Mouse (Mus musculus) forebrain, postnatal 0 days (tissue): ENCODE measurements around the gene Nkpd1. TPM values are rescaled to one million over a fixed set of nuclear protein-coding genes. Genes with fewer than 3 reads are reported as not detected.

Experiments used
- ATAC-seq: fragments of 200-750 bp; cut with Nextera tagmentation; 2 replicates; pipeline ENCODE4 v1.8.0; 2017; ENCODE audit warnings: mild to moderate bottlenecking, moderate library complexity
- DNase-seq: peaks from one replicate; pipeline ENCODE4 v3.0.0-alpha.2; 2015
- H3K27ac ChIP-seq: fragments of 300-500 bp; sonication (generic); 2 replicates; pipeline ENCODE4 v1.5.1; 2014; ENCODE audit warnings: low read depth, mild to moderate bottlenecking, antibody characterized with exemption, low read length, moderate library complexity, mixed read lengths
- H3K27me3 ChIP-seq: fragments of 300-500 bp; sonication (generic); 2 replicates; pipeline ENCODE4 v1.6.1; 2014; ENCODE audit warnings: mild to moderate bottlenecking, low read length, mixed read lengths; ENCODE audit not compliant: insufficient read depth
- H3K36me3 ChIP-seq: fragments of 300-500 bp; sonication (generic); 2 replicates; pipeline ENCODE4 v1.6.1; 2014; ENCODE audit warnings: mild to moderate bottlenecking, moderate library complexity; ENCODE audit not compliant: insufficient read depth
- H3K4me1 ChIP-seq: fragments of 300-500 bp; sonication (generic); 2 replicates; pipeline ENCODE4 v1.6.1; 2014; ENCODE audit warnings: antibody characterized with exemption; ENCODE audit not compliant: insufficient read depth
- H3K4me2 ChIP-seq: fragments of 300-500 bp; sonication (generic); 2 replicates; pipeline ENCODE4 v1.6.1; 2014; ENCODE audit warnings: low read depth, mild to moderate bottlenecking, moderate library complexity
- H3K4me3 ChIP-seq: fragments of 300-500 bp; sonication (generic); 2 replicates; pipeline ENCODE4 v1.5.1; 2014; ENCODE audit warnings: low read depth, low read length, mixed read lengths
- H3K9ac ChIP-seq: fragments of 300-500 bp; sonication (generic); 2 replicates; pipeline ENCODE4 v1.6.1; 2014; ENCODE audit warnings: mild to moderate bottlenecking
- H3K9me3 ChIP-seq: fragments of 300-500 bp; sonication (generic); 2 replicates; pipeline ENCODE4 v1.6.1; 2016; ENCODE audit warnings: low read length
- CTCF ChIP-seq: sonication (generic); IDR thresholded peaks from 2 replicates; pipeline ENCODE4 v1.5.1; 2016; ENCODE audit warnings: antibody characterized with exemption, control low read depth, low read depth
- WGBS: fragments of 180-500 bp; shearing (Covaris S2); extraction: QIAGEN DNeasy Blood & Tissue Kit; methylation state at CpG from one replicate; pipeline ENCODE4 v1.1.7; 2014; 5-methylcytosine and 5-hydroxymethylcytosine counted together
- polyA plus RNA-seq: library from polyadenylated mRNA; unstranded; fragments of >200 nt; fragmentation: Nextera tagmentation; extraction: Ambion mirVana; gene quantifications from 2 replicates; pipeline ENCODE4 v1.2.1, GENCODE M21; 2015
- total RNA-seq: library from RNA; depleted of rRNA; stranded (reverse); fragments of >200 nt; gene quantifications from 2 replicates; pipeline ENCODE4 v1.2.3, GENCODE M21; 2014; rRNA removed

Nkpd1 gene
- total and polyA plus RNA-seq, 2 experiments from 2014 or later: 2.0 to 2.3 TPM

DNA sequence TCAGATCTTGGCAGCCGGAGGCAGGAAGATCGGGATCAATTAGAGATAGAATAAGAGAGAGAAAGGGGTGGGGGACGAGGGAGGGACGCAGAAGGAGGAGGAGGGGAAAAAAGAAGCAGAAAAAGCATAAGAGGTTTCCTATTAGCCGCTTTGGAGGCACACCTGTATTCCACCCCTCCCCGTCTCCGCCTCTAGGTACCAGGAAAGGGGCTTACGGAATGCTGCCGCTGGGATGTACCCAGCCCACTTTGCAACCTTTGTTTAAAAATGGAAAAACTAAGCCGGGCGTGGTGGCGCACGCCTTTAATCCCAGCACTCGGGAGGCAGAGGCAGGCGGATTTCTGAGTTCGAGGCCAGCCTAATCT, 56.1 kb downstream of the Nkpd1 start:
- H3K4me2 ChIP-seq: peak overlapping the region; percentile 83
- no peak for DNase-seq
- no peak for ATAC-seq
- peak overlapping the region; percentile 74 for H3K4me3 ChIP-seq
- 20% methylated on average over 16 of the region's 16 CpGs for WGBS
- H3K9me3 ChIP-seq: no peaks in the 10 kb centered on the region
- H3K27me3 ChIP-seq: peaks cover 17% of the 10 kb centered on the region
- H3K36me3 ChIP-seq: peaks cover 12% of the 10 kb centered on the region
- TF ChIP-seq CTCF: no peak
- H3K27ac ChIP-seq: peak overlapping the region; percentile 66; the same call in 1 of the 2 replicates
- H3K4me1 ChIP-seq: peaks cover 3% of the 10 kb centered on the region; the same call in 1 of the 2 replicates
- peak overlapping the region; percentile 68 for H3K9ac ChIP-seq

Other genes with a start within 250 kb of the Nkpd1 start
- 40.6 and 45.9 TPM in 2 replicates for gene Vasp, start 246.0 kb upstream of the Nkpd1 start, total RNA-seq
- 30.0 and 30.6 TPM in 2 replicates for gene Vasp, start 246.0 kb upstream of the Nkpd1 start, polyA plus RNA-seq
- gene Ppm1n, start 237.8 kb upstream of the Nkpd1 start, total RNA-seq: 2.3 and 3.2 TPM in 2 replicates
- gene Ppm1n, start 237.8 kb upstream of the Nkpd1 start, polyA plus RNA-seq: 0.69 and 1.1 TPM in 2 replicates
- gene Rtn2, start 235.2 kb upstream of the Nkpd1 start, total RNA-seq: 154 and 163 TPM in 2 replicates
- gene Rtn2, start 235.2 kb upstream of the Nkpd1 start, polyA plus RNA-seq: 126 and 136 TPM in 2 replicates
- 1.6 and 5.1 TPM in 2 replicates for gene Fosb, start 207.8 kb upstream of the Nkpd1 start, total RNA-seq
- 0.28 and 0.36 TPM in 2 replicates for gene Fosb, start 207.8 kb upstream of the Nkpd1 start, polyA plus RNA-seq
- gene Ercc1, start 173.1 kb upstream of the Nkpd1 start, total RNA-seq: 56.6 and 73.6 TPM in 2 replicates
- 80.5 and 81.0 TPM in 2 replicates for gene Ercc1, start 173.1 kb upstream of the Nkpd1 start, polyA plus RNA-seq
- gene Cd3eap, start 158.4 kb upstream of the Nkpd1 start, total RNA-seq: 12.1 and 15.5 TPM in 2 replicates
- gene Cd3eap, start 158.4 kb upstream of the Nkpd1 start, polyA plus RNA-seq: 19.4 and 21.6 TPM in 2 replicates
- gene Ppp1r13l, start 158.1 kb upstream of the Nkpd1 start, total RNA-seq: 0.76 and 1.2 TPM in 2 replicates
- gene Ppp1r13l, start 158.1 kb upstream of the Nkpd1 start, polyA plus RNA-seq: 2.0 and 2.1 TPM in 2 replicates
- 47.7 and 58.2 TPM in 2 replicates for gene Ercc2, start 135.8 kb upstream of the Nkpd1 start, total RNA-seq
- gene Ercc2, start 135.8 kb upstream of the Nkpd1 start, polyA plus RNA-seq: 17.9 and 21.8 TPM in 2 replicates
- gene Klc3, start 113.7 kb upstream of the Nkpd1 start, total RNA-seq: 2.2 and 3.0 TPM in 2 replicates
- 2.1 and 2.9 TPM in 2 replicates for gene Klc3, start 113.7 kb upstream of the Nkpd1 start, polyA plus RNA-seq
- 0.48 and 4.2 TPM in 2 replicates for gene Ckm, start 113.1 kb upstream of the Nkpd1 start, total RNA-seq
- gene Ckm, start 113.1 kb upstream of the Nkpd1 start, polyA plus RNA-seq: not detected in 2 replicates
- gene Mark4, start 59.0 kb upstream of the Nkpd1 start, total RNA-seq: 46.7 and 47.1 TPM in 2 replicates
- gene Mark4, start 59.0 kb upstream of the Nkpd1 start, polyA plus RNA-seq: 16.1 and 21.0 TPM in 2 replicates
- 0.14 and 0.23 TPM in 2 replicates for gene Exoc3l2, start 54.5 kb upstream of the Nkpd1 start, total RNA-seq
- gene Exoc3l2, start 54.5 kb upstream of the Nkpd1 start, polyA plus RNA-seq: 0.36 and 0.38 TPM in 2 replicates
- gene Bloc1s3, start 9.5 kb upstream of the Nkpd1 start, total RNA-seq: 17.3 and 17.8 TPM in 2 replicates
- 4.5 and 5.1 TPM in 2 replicates for gene Bloc1s3, start 9.5 kb upstream of the Nkpd1 start, polyA plus RNA-seq
- gene Trappc6a, start 9.4 kb upstream of the Nkpd1 start, total RNA-seq: 28.5 and 28.8 TPM in 2 replicates
- 38.7 and 38.8 TPM in 2 replicates for gene Trappc6a, start 9.4 kb upstream of the Nkpd1 start, polyA plus RNA-seq
- 86.4 and 87.8 TPM in 2 replicates for gene Ppp1r37, start 45.2 kb downstream of the Nkpd1 start, total RNA-seq
- gene Ppp1r37, start 45.2 kb downstream of the Nkpd1 start, polyA plus RNA-seq: 23.4 and 27.2 TPM in 2 replicates
- gene Zfp296, start 59.4 kb downstream of the Nkpd1 start, total RNA-seq: 0.31 and 1.2 TPM in 2 replicates
- gene Zfp296, start 59.4 kb downstream of the Nkpd1 start, polyA plus RNA-seq: 0.09 and 0.16 TPM in 2 replicates
- 38.2 and 56.4 TPM in 2 replicates for gene Gemin7, start 59.8 kb downstream of the Nkpd1 start, total RNA-seq
- gene Gemin7, start 59.8 kb downstream of the Nkpd1 start, polyA plus RNA-seq: 145 and 148 TPM in 2 replicates
- gene Clasrp, start 86.6 kb downstream of the Nkpd1 start, total RNA-seq: 56.0 and 89.0 TPM in 2 replicates
- gene Clasrp, start 86.6 kb downstream of the Nkpd1 start, polyA plus RNA-seq: 50.1 and 56.8 TPM in 2 replicates
- gene Relb, start 111.6 kb downstream of the Nkpd1 start, total RNA-seq: 6.5 and 6.9 TPM in 2 replicates
- 4.5 and 5.4 TPM in 2 replicates for gene Relb, start 111.6 kb downstream of the Nkpd1 start, polyA plus RNA-seq
- gene Clptm1, start 147.2 kb downstream of the Nkpd1 start, total RNA-seq: 93.2 and 109 TPM in 2 replicates
- gene Clptm1, start 147.2 kb downstream of the Nkpd1 start, polyA plus RNA-seq: 111 and 136 TPM in 2 replicates
- 0.86 TPM in 1 of 2 replicates, not detected in the other for gene Apoc2, start 160.1 kb downstream of the Nkpd1 start, total RNA-seq
- gene Apoc2, start 160.1 kb downstream of the Nkpd1 start, polyA plus RNA-seq: 0.50 TPM in 1 of 2 replicates, not detected in the other
- gene Gm44805, start 163.6 kb downstream of the Nkpd1 start, total RNA-seq: not detected in 2 replicates
- not detected in 2 replicates for gene Gm44805, start 163.6 kb downstream of the Nkpd1 start, polyA plus RNA-seq
- gene Apoc4, start 163.6 kb downstream of the Nkpd1 start, total RNA-seq: not detected in 2 replicates
- not detected in 2 replicates for gene Apoc4, start 163.6 kb downstream of the Nkpd1 start, polyA plus RNA-seq
- gene Apoc1, start 174.8 kb downstream of the Nkpd1 start, total RNA-seq: 2.1 and 5.3 TPM in 2 replicates
- 3.0 and 5.5 TPM in 2 replicates for gene Apoc1, start 174.8 kb downstream of the Nkpd1 start, polyA plus RNA-seq
- gene Apoe, start 181.3 kb downstream of the Nkpd1 start, total RNA-seq: 1,116 and 1,436 TPM in 2 replicates
- 1,283 and 1,495 TPM in 2 replicates for gene Apoe, start 181.3 kb downstream of the Nkpd1 start, polyA plus RNA-seq
- 98.9 and 113 TPM in 2 replicates for gene Tomm40, start 197.6 kb downstream of the Nkpd1 start, total RNA-seq
- 146 and 147 TPM in 2 replicates for gene Tomm40, start 197.6 kb downstream of the Nkpd1 start, polyA plus RNA-seq
- 44.2 and 44.7 TPM in 2 replicates for gene Nectin2, start 232.6 kb downstream of the Nkpd1 start, total RNA-seq
- gene Nectin2, start 232.6 kb downstream of the Nkpd1 start, polyA plus RNA-seq: 47.2 and 48.7 TPM in 2 replicates